Mouse (Mus musculus): Measurements from ENCODE around the gene Psmc3. TPM values are rescaled to one million over a fixed set of nuclear protein-coding genes. Genes with fewer than 3 reads are reported as not detected.
A peak's percentile ranks its signal among the peaks of the same experiment; 100 is the strongest.
"Not testable (repeated sequence)": the region's sequence is repeated elsewhere in the genome, so short reads cannot be mapped to it uniquely, and the experiment has no call there.

Gene Psmc3
- polyA plus RNA-seq, 1 experiment, result 127 TPM

GRCm38 (mm10) chr2:91109241-91109640, 55.4 kb downstream of the Psmc3 start:
- Histone ChIP-seq H3K27me3 (replicated peaks) (no peaks in the 10 kb centered on the region), H3K4me1 (peaks cover 76% of the 10 kb centered on the region), H3K36me3 (replicated peaks; ENCODE audit: low read length) (peaks cover 58% of the 10 kb centered on the region), H3K4me3 (replicated peaks) (no peak overlapping the region), H3K9me3 (no peaks in the 10 kb centered on the region)
- TF ChIP-seq GATA1 (IDR thresholded peaks at IDR 0.05; ENCODE audit: borderline replicate concordance, low read length), result no peak
- TF ChIP-seq FLI1 (IDR thresholded peaks at IDR 0.05; ENCODE audit: low read length), result no peak

- peaks cover 77% of the 10 kb centered on the region for H3K4me1 ChIP-seq
- H3K36me3 ChIP-seq (replicated peaks; ENCODE audit: low read length), result peaks cover 62% of the 10 kb centered on the region
Observed at GRCm38 (mm10) chr2:91109807-91110385, 56.1 kb downstream of the Psmc3 start.

GRCm38 (mm10) chr2:91110429-91110828, 56.6 kb downstream of the Psmc3 start:
- peaks cover 76% of the 10 kb centered on the region for H3K4me1 ChIP-seq
- no peaks in the 10 kb centered on the region for H3K27me3 ChIP-seq (replicated peaks)
- H3K4me3 ChIP-seq (replicated peaks), result no peak overlapping the region
- TF ChIP-seq GATA1 (IDR thresholded peaks at IDR 0.05; ENCODE audit: borderline replicate concordance, low read length) (no peak), FLI1 (IDR thresholded peaks at IDR 0.05; ENCODE audit: low read length) (no peak)
- H3K9me3 ChIP-seq, result no peaks in the 10 kb centered on the region
- peaks cover 62% of the 10 kb centered on the region for H3K36me3 ChIP-seq (replicated peaks; ENCODE audit: low read length)

More at GRCm38 (mm10) chr2:91109807-91110385, 56.1 kb downstream of the Psmc3 start:
- TF ChIP-seq GATA1 (IDR thresholded peaks at IDR 0.05; ENCODE audit: borderline replicate concordance, low read length), result no peak
- no peak overlapping the region for H3K4me3 ChIP-seq (replicated peaks)
- no peaks in the 10 kb centered on the region for H3K27me3 ChIP-seq (replicated peaks)
- no peaks in the 10 kb centered on the region for H3K9me3 ChIP-seq

GRCm38 (mm10) chr2:91111832-91112231, 58.0 kb downstream of the Psmc3 start:
- H3K9me3 ChIP-seq; H3K27me3 ChIP-seq (replicated peaks): not testable (repeated sequence)
- peak overlapping the region; percentile 55 for H3K4me3 ChIP-seq (replicated peaks)
- H3K4me1 ChIP-seq, result peaks cover 72% of the 10 kb centered on the region
- peaks cover 64% of the 10 kb centered on the region for H3K36me3 ChIP-seq (replicated peaks; ENCODE audit: low read length)

GRCm38 (mm10) chr2:91112491-91112890, 58.7 kb downstream of the Psmc3 start:
- H3K4me1 ChIP-seq, result peaks cover 69% of the 10 kb centered on the region
- peaks cover under 1% of the 10 kb centered on the region for H3K27me3 ChIP-seq (replicated peaks)
- no peaks in the 10 kb centered on the region for H3K9me3 ChIP-seq
- peaks cover 61% of the 10 kb centered on the region for H3K36me3 ChIP-seq (replicated peaks; ENCODE audit: low read length)
- no peak overlapping the region for H3K4me3 ChIP-seq (replicated peaks)
- TF ChIP-seq GATA1 (IDR thresholded peaks at IDR 0.05; ENCODE audit: borderline replicate concordance, low read length) (no peak), FLI1 (IDR thresholded peaks at IDR 0.05; ENCODE audit: low read length) (no peak)

- peaks cover 4% of the 10 kb centered on the region for H3K27me3 ChIP-seq (replicated peaks)
- TF ChIP-seq GATA1 (IDR thresholded peaks at IDR 0.05; ENCODE audit: borderline replicate concordance, low read length) (no peak), FLI1 (IDR thresholded peaks at IDR 0.05; ENCODE audit: low read length) (no peak)
- H3K4me1 ChIP-seq, result peaks cover 69% of the 10 kb centered on the region
- H3K36me3 ChIP-seq (replicated peaks; ENCODE audit: low read length), result peaks cover 62% of the 10 kb centered on the region
- peak overlapping the region; percentile 60 for H3K4me3 ChIP-seq (replicated peaks)
- no peaks in the 10 kb centered on the region for H3K9me3 ChIP-seq
Observed at GRCm38 (mm10) chr2:91113334-91113733, 59.5 kb downstream of the Psmc3 start.

- TF ChIP-seq FLI1 (IDR thresholded peaks at IDR 0.05; ENCODE audit: low read length) (no peak), GATA1 (IDR thresholded peaks at IDR 0.05; ENCODE audit: borderline replicate concordance, low read length) (no peak)
- Histone ChIP-seq H3K27me3 (replicated peaks) (peaks cover 4% of the 10 kb centered on the region), H3K4me1 (peaks cover 69% of the 10 kb centered on the region), H3K9me3 (no peaks in the 10 kb centered on the region), H3K4me3 (replicated peaks) (no peak overlapping the region), H3K36me3 (replicated peaks; ENCODE audit: low read length) (peaks cover 64% of the 10 kb centered on the region)
Observed at GRCm38 (mm10) chr2:91113852-91114251, 60.0 kb downstream of the Psmc3 start.

- Histone ChIP-seq H3K36me3 (replicated peaks; ENCODE audit: low read length) (peaks cover 56% of the 10 kb centered on the region), H3K4me3 (replicated peaks) (no peak overlapping the region), H3K27me3 (replicated peaks) (peaks cover 13% of the 10 kb centered on the region), H3K4me1 (peaks cover 65% of the 10 kb centered on the region), H3K9me3 (no peaks in the 10 kb centered on the region)
- TF ChIP-seq GATA1 (IDR thresholded peaks at IDR 0.05; ENCODE audit: borderline replicate concordance, low read length) (no peak), FLI1 (IDR thresholded peaks at IDR 0.05; ENCODE audit: low read length) (no peak)
Observed at GRCm38 (mm10) chr2:91114781-91115577, 61.2 kb downstream of the Psmc3 start.

- Histone ChIP-seq H3K4me1 (peaks cover 63% of the 10 kb centered on the region), H3K9me3 (no peaks in the 10 kb centered on the region), H3K27me3 (replicated peaks) (peaks cover 18% of the 10 kb centered on the region), H3K36me3 (replicated peaks; ENCODE audit: low read length) (peaks cover 52% of the 10 kb centered on the region), H3K4me3 (replicated peaks) (no peak overlapping the region)
- TF ChIP-seq FLI1 (IDR thresholded peaks at IDR 0.05; ENCODE audit: low read length) (no peak), GATA1 (IDR thresholded peaks at IDR 0.05; ENCODE audit: borderline replicate concordance, low read length) (no peak)
Observed at GRCm38 (mm10) chr2:91115578-91115970, 61.8 kb downstream of the Psmc3 start.

Other genes with a start within 250 kb of the Psmc3 start
- gene Mtch2, start 206.9 kb upstream of the Psmc3 start, polyA plus RNA-seq (2012; ENCODE audit: insufficient read depth, low replicate concordance), result 6.1 and 10.1 TPM in 2 replicates
- gene C1qtnf4, start 168.1 kb upstream of the Psmc3 start, polyA plus RNA-seq (2012; ENCODE audit: insufficient read depth, low replicate concordance), result 0.18 TPM in 1 of 2 replicates, not detected in the other
- gene Kbtbd4, start 149.3 kb upstream of the Psmc3 start, polyA plus RNA-seq (2012; ENCODE audit: insufficient read depth, low replicate concordance), result 2.4 and 5.0 TPM in 2 replicates
- gene Ndufs3, start 149.2 kb upstream of the Psmc3 start, polyA plus RNA-seq (2012; ENCODE audit: insufficient read depth, low replicate concordance), result 16.0 and 56.8 TPM in 2 replicates
- gene Celf1, start 113.6 kb upstream of the Psmc3 start, polyA plus RNA-seq (2012; ENCODE audit: insufficient read depth, low replicate concordance), result 8.0 and 10.4 TPM in 2 replicates
- gene Rapsn, start 18.4 kb upstream of the Psmc3 start, polyA plus RNA-seq (2012; ENCODE audit: insufficient read depth, low replicate concordance), result 6.0 and 10.3 TPM in 2 replicates
- 28.0 and 30.3 TPM in 2 replicates for gene Slc39a13, start 16.4 kb downstream of the Psmc3 start, polyA plus RNA-seq (2012; ENCODE audit: insufficient read depth, low replicate concordance)
- 24.1 and 123 TPM in 2 replicates for gene Spi1, start 28.4 kb downstream of the Psmc3 start, polyA plus RNA-seq (2012; ENCODE audit: insufficient read depth, low replicate concordance)
- 0.20 TPM in 1 of 2 replicates, not detected in the other for gene Mybpc3, start 64.1 kb downstream of the Psmc3 start, polyA plus RNA-seq (2012; ENCODE audit: insufficient read depth, low replicate concordance)
- gene Madd, start 129.8 kb downstream of the Psmc3 start, polyA plus RNA-seq (2012; ENCODE audit: insufficient read depth, low replicate concordance), result 8.8 and 14.6 TPM in 2 replicates
- gene Nr1h3, start 148.8 kb downstream of the Psmc3 start, polyA plus RNA-seq (2012; ENCODE audit: insufficient read depth, low replicate concordance), result 7.4 TPM in 1 of 2 replicates, not detected in the other
- gene Acp2, start 148.9 kb downstream of the Psmc3 start, polyA plus RNA-seq (2012; ENCODE audit: insufficient read depth, low replicate concordance), result 5.2 and 6.5 TPM in 2 replicates
- 0.57 TPM in 1 of 2 replicates, not detected in the other for gene Ddb2, start 183.0 kb downstream of the Psmc3 start, polyA plus RNA-seq (2012; ENCODE audit: insufficient read depth, low replicate concordance)
- 0.47 TPM in 1 of 2 replicates, not detected in the other for gene Pacsin3, start 201.9 kb downstream of the Psmc3 start, polyA plus RNA-seq (2012; ENCODE audit: insufficient read depth, low replicate concordance)
- gene Arfgap2, start 211.0 kb downstream of the Psmc3 start, polyA plus RNA-seq (2012; ENCODE audit: insufficient read depth, low replicate concordance), result 19.6 and 28.6 TPM in 2 replicates

All from megakaryocyte, embryonic 14.5 days (primary cell).